Mouse (Mus musculus) heart, postnatal 0 days (tissue): ENCODE results near the gene Lysmd4. TPM values are rescaled to one million over a fixed set of nuclear protein-coding genes. Genes with fewer than 3 reads are reported as not detected.

ENCODE experiments used
- ATAC-seq: fragments of 200-750 bp; cut with Nextera tagmentation; 2 replicates; pipeline ENCODE4 v1.8.0; 2017; ENCODE audit warnings: low read depth, moderate number of reproducible peaks, moderate library complexity; ENCODE audit not compliant: insufficient read depth
- DNase-seq: peaks from one replicate; pipeline ENCODE4 v3.0.0-alpha.2; 2016; ENCODE audit warnings: low spot score
- H3K27ac ChIP-seq: fragments of 300-500 bp; sonication (generic); 2 replicates; pipeline ENCODE4 v1.5.1; 2014; ENCODE audit warnings: low read depth, mild to moderate bottlenecking
- H3K27me3 ChIP-seq: fragments of 300-500 bp; sonication (generic); 2 replicates; pipeline ENCODE4 v1.6.1; 2014; ENCODE audit warnings: low read length, mixed read lengths; ENCODE audit not compliant: control insufficient read depth, insufficient read depth
- H3K36me3 ChIP-seq: fragments of 300-500 bp; sonication (generic); replicated peaks from 2 replicates; pipeline ENCODE4 v1.6.1; 2014; ENCODE audit warnings: low read length, mixed read lengths; ENCODE audit not compliant: control insufficient read depth, insufficient read depth
- H3K4me1 ChIP-seq: fragments of 300-500 bp; sonication (generic); 2 replicates; pipeline ENCODE4 v1.6.1; 2014; ENCODE audit warnings: antibody characterized with exemption; ENCODE audit not compliant: control insufficient read depth, insufficient read depth
- H3K4me2 ChIP-seq: fragments of 300-500 bp; sonication (generic); 2 replicates; pipeline ENCODE4 v1.6.1; 2014; ENCODE audit warnings: low read depth, mild to moderate bottlenecking, low read length, moderate library complexity
- H3K4me3 ChIP-seq: fragments of 300-500 bp; sonication (generic); 2 replicates; pipeline ENCODE4 v1.5.1; 2014; ENCODE audit warnings: low read depth, low read length
- H3K9ac ChIP-seq: fragments of 300-500 bp; sonication (generic); replicated peaks from 2 replicates; pipeline ENCODE4 v1.6.1; 2014; ENCODE audit warnings: low read depth, low read length, mixed read lengths
- H3K9me3 ChIP-seq: fragments of 300-500 bp; sonication (generic); replicated peaks from 2 replicates; pipeline ENCODE4 v1.6.1; 2016; ENCODE audit warnings: low read length; ENCODE audit not compliant: control insufficient read depth
- CTCF ChIP-seq: IDR thresholded peaks from 2 replicates; pipeline ENCODE4 v1.5.1; 2016; ENCODE audit warnings: antibody characterized with exemption, control low read depth, low read depth
- EP300 ChIP-seq: IDR thresholded peaks from 2 replicates; pipeline ENCODE4 v1.6.1; 2016; ENCODE audit warnings: antibody characterized with exemption, low read depth
- WGBS: fragments of 180-500 bp; shearing (Covaris S2); extraction: QIAGEN DNeasy Blood & Tissue Kit; methylation state at CpG from one replicate; pipeline ENCODE4 v1.1.7; 2014; 5-methylcytosine and 5-hydroxymethylcytosine counted together
- polyA plus RNA-seq: library from polyadenylated mRNA; unstranded; fragments of >200 nt; fragmentation: Nextera tagmentation; extraction: Ambion mirVana; gene quantifications from 2 replicates; pipeline ENCODE4 v1.2.1, GENCODE M21; 2015
- total RNA-seq: library from RNA; depleted of rRNA; stranded (reverse); fragments of >200 nt; gene quantifications from 2 replicates; pipeline ENCODE4 v1.2.3, GENCODE M21; 2014; ENCODE audit warnings: low replicate concordance

Gene Lysmd4
- total and polyA plus RNA-seq, 2 experiments from 2014 or later = 15.0 to 15.9 TPM

GRCm38 (mm10) chr7:67211341-67211740 lies 11.0 kb upstream of the Lysmd4 start:
- H3K27ac ChIP-seq = no peak overlapping the region

GRCm38 (mm10) chr7:67211971-67212370 lies 10.4 kb upstream of the Lysmd4 start:
- H3K4me3 ChIP-seq = no peak overlapping the region
- H3K27ac ChIP-seq = no peak overlapping the region
- no peak overlapping the region for H3K9ac ChIP-seq
- H3K27me3 ChIP-seq = no peaks in the 10 kb centered on the region
- no peaks in the 10 kb centered on the region for H3K36me3 ChIP-seq
- ATAC-seq (no peak; the same call in 1 of the 2 replicates), DNase-seq (no peak)
- TF ChIP-seq EP300 (no peak), CTCF (no peak)
- WGBS = 68% methylated on average over 4 of the region's 4 CpGs
- H3K4me2 ChIP-seq = no peak overlapping the region
- no peaks in the 10 kb centered on the region; the same call in 1 of the 2 replicates for H3K4me1 ChIP-seq
- no peaks in the 10 kb centered on the region for H3K9me3 ChIP-seq

More at GRCm38 (mm10) chr7:67211341-67211740, 11.0 kb upstream of the Lysmd4 start:
- Histone ChIP-seq H3K4me1 (no peaks in the 10 kb centered on the region; the same call in 1 of the 2 replicates), H3K9me3 (no peaks in the 10 kb centered on the region), H3K9ac (no peak overlapping the region), H3K27me3 (no peaks in the 10 kb centered on the region), H3K4me3 (no peak overlapping the region), H3K4me2 (no peak overlapping the region), H3K36me3 (no peaks in the 10 kb centered on the region)
- no peak for TF ChIP-seq EP300
- 62% methylated on average over 6 of the region's 6 CpGs for WGBS
- DNase-seq (no peak), ATAC-seq (no peak)

GRCm38 (mm10) chr7:67213589-67213988 lies 8.8 kb upstream of the Lysmd4 start:
- DNase-seq (no peak), ATAC-seq (no peak)
- H3K4me1 ChIP-seq = no peaks in the 10 kb centered on the region; the same call in 1 of the 2 replicates
- TF ChIP-seq EP300 (no peak), CTCF (no peak)
- H3K4me2 ChIP-seq = no peak overlapping the region
- no peak overlapping the region for H3K4me3 ChIP-seq
- H3K27ac ChIP-seq = no peak overlapping the region
- H3K27me3 ChIP-seq = no peaks in the 10 kb centered on the region
- no peaks in the 10 kb centered on the region for H3K9me3 ChIP-seq
- no peaks in the 10 kb centered on the region for H3K36me3 ChIP-seq
- H3K9ac ChIP-seq = no peak overlapping the region
- 73% methylated on average over 1 of the region's 1 CpGs for WGBS

GRCm38 (mm10) chr7:67216351-67216750 lies 6.0 kb upstream of the Lysmd4 start:
- Histone ChIP-seq H3K9ac (no peak overlapping the region), H3K4me1 (no peaks in the 10 kb centered on the region; the same call in 1 of the 2 replicates), H3K4me3 (no peak overlapping the region), H3K9me3 (no peaks in the 10 kb centered on the region), H3K27me3 (no peaks in the 10 kb centered on the region), H3K4me2 (no peak overlapping the region), H3K36me3 (no peaks in the 10 kb centered on the region), H3K27ac (no peak overlapping the region)
- ATAC-seq (no peak), DNase-seq (no peak)
- TF ChIP-seq EP300 = no peak
- TF ChIP-seq CTCF = no peak
- WGBS = 46% methylated on average over 6 of the region's 6 CpGs

GRCm38 (mm10) chr7:67217025-67217424 lies 5.3 kb upstream of the Lysmd4 start:
- no peak overlapping the region for H3K9ac ChIP-seq
- H3K4me3 ChIP-seq = no peak overlapping the region
- WGBS = 73% methylated on average over 3 of the region's 3 CpGs
- no peaks in the 10 kb centered on the region for H3K27me3 ChIP-seq
- no peaks in the 10 kb centered on the region for H3K9me3 ChIP-seq
- no peak overlapping the region for H3K27ac ChIP-seq
- peaks cover 4% of the 10 kb centered on the region; the same call in 1 of the 2 replicates for H3K4me1 ChIP-seq
- no peak overlapping the region for H3K4me2 ChIP-seq
- peak; percentile 65 for ATAC-seq
- H3K36me3 ChIP-seq = no peaks in the 10 kb centered on the region
- TF ChIP-seq CTCF = peak; percentile 90
- TF ChIP-seq EP300 = no peak
- no peak for DNase-seq

GRCm38 (mm10) chr7:67225943-67226625 lies 3.7 kb downstream of the Lysmd4 start:
- no peak overlapping the region for H3K27ac ChIP-seq
- no peaks in the 10 kb centered on the region for H3K9me3 ChIP-seq
- peaks cover 48% of the 10 kb centered on the region for H3K4me1 ChIP-seq
- DNase-seq (no peak), ATAC-seq (no peak)
- H3K4me3 ChIP-seq = no peak overlapping the region
- H3K27me3 ChIP-seq = no peaks in the 10 kb centered on the region
- TF ChIP-seq EP300 (no peak), CTCF (no peak)
- WGBS = 88% methylated on average over 15 of the region's 15 CpGs
- no peak overlapping the region for H3K4me2 ChIP-seq
- no peak overlapping the region for H3K9ac ChIP-seq
- peaks cover 30% of the 10 kb centered on the region for H3K36me3 ChIP-seq
